Mouse (Mus musculus): Measurements from ENCODE around the gene Trp53i11. TPM values are rescaled to one million over a fixed set of nuclear protein-coding genes. Genes with fewer than 3 reads are reported as not detected.

Gene Trp53i11
- polyA plus RNA-seq, 1 experiment from 2014 or later, result 74.7 TPM

DNA sequence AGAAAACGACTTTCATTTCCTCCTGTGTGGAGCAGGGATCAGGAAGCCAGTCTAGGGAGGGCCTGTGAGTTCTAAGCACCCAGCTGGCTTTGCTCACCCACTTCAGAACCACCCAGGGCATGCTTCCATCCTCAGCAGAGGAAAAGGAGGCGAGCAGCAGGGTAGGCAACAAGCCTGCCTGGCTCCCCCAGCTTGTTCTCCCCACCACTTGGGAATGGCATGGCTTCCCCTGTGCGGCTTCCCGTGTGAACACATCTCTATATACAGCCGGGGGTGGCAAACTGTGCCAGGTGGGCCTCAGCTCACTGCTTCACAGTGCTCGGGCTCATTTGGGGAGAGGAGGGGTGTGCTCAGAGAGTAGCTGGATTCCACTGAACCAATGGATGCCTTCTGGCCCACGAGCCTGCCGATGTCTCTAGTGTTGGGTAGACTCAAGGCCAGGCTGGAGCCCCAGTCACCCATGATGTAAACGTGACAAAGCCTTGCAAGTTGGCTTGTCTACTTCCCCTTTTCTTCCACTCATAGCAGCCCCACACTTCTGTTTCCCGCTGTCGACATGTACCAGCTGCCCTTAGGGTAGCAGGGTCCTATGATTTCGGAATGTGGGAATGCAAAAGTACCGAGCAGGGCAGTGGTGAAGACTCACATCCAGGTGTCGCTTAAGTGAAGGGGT, 20.5 kb upstream of the Trp53i11 start:
- peaks cover 7% of the 10 kb centered on the region for H3K4me1 ChIP-seq (ENCODE audit: control insufficient read depth, insufficient read depth, low read depth, low read length)
- H3K36me3 ChIP-seq (ENCODE audit: control insufficient read depth, insufficient read depth, low read length), result no peaks in the 10 kb centered on the region
- no peaks in the 10 kb centered on the region for H3K9me3 ChIP-seq (ENCODE audit: control insufficient read depth, low read length)
- WGBS, result 76% methylated on average over 14 of the region's 14 CpGs
- H3K27me3 ChIP-seq (replicated peaks; ENCODE audit: control insufficient read depth, insufficient read depth, low read length), result no peaks in the 10 kb centered on the region
- peak overlapping the region; percentile 25; the same call in 1 of the 2 replicates for H3K9ac ChIP-seq (ENCODE audit: low read depth, low read length)
- ATAC-seq, result no peak
- no peak overlapping the region for H3K4me3 ChIP-seq (ENCODE audit: low read length)
- H3K4me2 ChIP-seq (ENCODE audit: low read length), result no peak overlapping the region
- no peak overlapping the region for H3K27ac ChIP-seq (ENCODE audit: low read depth, low read length)

DNA sequence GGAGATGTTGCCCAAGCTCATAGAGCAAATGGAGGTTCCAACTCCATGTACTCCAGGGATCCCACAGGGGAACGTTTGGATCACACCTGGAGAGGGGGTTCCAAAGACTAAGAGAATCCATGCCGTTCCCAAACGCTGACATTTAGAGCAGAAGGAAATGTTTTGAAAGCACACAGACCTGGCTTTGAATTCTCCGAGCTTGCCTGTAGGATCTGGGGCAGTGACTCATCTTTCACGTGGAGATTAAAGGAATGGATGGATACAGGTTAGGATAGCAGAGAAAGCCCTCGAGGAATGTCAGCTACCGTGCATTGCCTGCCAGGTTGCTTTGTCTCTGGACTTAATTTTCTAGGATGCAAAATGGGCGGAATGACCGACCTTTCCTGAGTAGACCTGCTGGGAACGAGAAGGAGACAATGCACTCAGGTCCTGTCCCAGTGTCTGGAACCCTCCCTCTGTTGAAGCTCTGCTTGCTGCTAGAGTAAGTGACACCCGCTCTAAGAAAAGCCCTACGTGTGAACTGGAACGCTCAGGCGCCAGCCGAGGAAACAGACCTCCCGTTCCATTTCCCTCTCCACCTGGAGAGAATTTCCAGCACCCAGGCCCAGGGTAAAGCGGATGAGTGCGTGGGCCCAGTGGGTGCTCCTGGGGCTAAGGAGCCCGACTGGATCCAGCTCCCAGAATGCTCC, 17.0 kb upstream of the Trp53i11 start:
- Histone ChIP-seq H3K27ac (ENCODE audit: low read depth, low read length) (no peak overlapping the region), H3K4me1 (ENCODE audit: control insufficient read depth, insufficient read depth, low read depth, low read length) (peaks cover 16% of the 10 kb centered on the region), H3K36me3 (ENCODE audit: control insufficient read depth, insufficient read depth, low read length) (no peaks in the 10 kb centered on the region), H3K9ac (ENCODE audit: low read depth, low read length) (no peak overlapping the region), H3K9me3 (ENCODE audit: control insufficient read depth, low read length) (no peaks in the 10 kb centered on the region), H3K4me2 (ENCODE audit: low read length) (no peak overlapping the region), H3K4me3 (ENCODE audit: low read length) (no peak overlapping the region), H3K27me3 (replicated peaks; ENCODE audit: control insufficient read depth, insufficient read depth, low read length) (no peaks in the 10 kb centered on the region)
- ATAC-seq, result peak; percentile 10; the same call in 1 of the 2 replicates
- whole genome bisulfite sequencing, result 70% methylated on average over 19 of the region's 19 CpGs

DNA sequence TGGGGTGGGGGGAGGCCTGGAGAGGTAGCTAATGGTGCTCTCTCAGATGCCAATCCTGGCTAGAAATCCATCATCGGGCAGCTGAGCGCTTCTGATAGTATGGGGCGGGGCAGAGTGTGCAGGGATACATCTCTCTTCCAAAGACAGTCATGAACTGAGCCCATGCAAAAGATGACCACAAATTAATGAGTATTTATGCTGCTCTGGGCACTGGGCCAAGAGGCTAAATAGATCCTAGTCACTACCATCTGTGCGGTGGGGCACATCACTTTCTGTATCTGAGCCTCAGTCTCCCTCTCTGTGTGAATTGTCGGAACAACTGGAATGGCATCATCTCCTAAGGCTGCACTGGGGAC, 16.5 kb upstream of the Trp53i11 start:
- H3K27ac ChIP-seq (ENCODE audit: low read depth, low read length), result no peak overlapping the region

DNA sequence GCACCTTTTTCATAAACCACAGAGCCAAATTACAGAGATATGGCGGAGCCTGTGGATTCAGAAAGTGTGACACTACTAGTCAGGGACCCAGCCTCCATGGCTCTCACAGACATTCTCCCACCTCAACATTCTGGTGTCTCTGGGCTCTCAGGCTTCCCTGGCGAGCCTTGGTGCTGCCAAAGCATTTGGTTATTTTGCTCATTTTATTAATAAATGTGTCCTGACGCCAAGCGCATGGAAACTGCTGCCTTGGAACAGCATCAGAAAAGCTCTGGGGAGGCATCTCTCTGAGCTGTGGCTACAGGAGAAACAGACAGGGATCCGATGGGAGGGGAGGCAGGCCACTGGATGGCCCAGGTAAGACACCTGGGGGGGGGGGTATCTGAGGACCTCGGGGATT, 15.4 kb upstream of the Trp53i11 start:
- H3K4me1 ChIP-seq (ENCODE audit: control insufficient read depth, insufficient read depth, low read depth, low read length), result peaks cover 28% of the 10 kb centered on the region
- no peaks in the 10 kb centered on the region for H3K27me3 ChIP-seq (replicated peaks; ENCODE audit: control insufficient read depth, insufficient read depth, low read length)
- H3K4me2 ChIP-seq (ENCODE audit: low read length), result no peak overlapping the region
- no peak overlapping the region for H3K9ac ChIP-seq (ENCODE audit: low read depth, low read length)
- no peaks in the 10 kb centered on the region for H3K36me3 ChIP-seq (ENCODE audit: control insufficient read depth, insufficient read depth, low read length)
- no peaks in the 10 kb centered on the region for H3K9me3 ChIP-seq (ENCODE audit: control insufficient read depth, low read length)
- H3K4me3 ChIP-seq (ENCODE audit: low read length), result no peak overlapping the region
- H3K27ac ChIP-seq (ENCODE audit: low read depth, low read length), result no peak overlapping the region
- ATAC-seq, result no peak
- 70% methylated on average over 6 of the region's 6 CpGs for WGBS

More for the DNA sequence above, 16.5 kb upstream of the Trp53i11 start:
- H3K9ac ChIP-seq (ENCODE audit: low read depth, low read length), result no peak overlapping the region
- no peaks in the 10 kb centered on the region for H3K27me3 ChIP-seq (replicated peaks; ENCODE audit: control insufficient read depth, insufficient read depth, low read length)
- ATAC-seq, result peak; percentile 44
- H3K4me1 ChIP-seq (ENCODE audit: control insufficient read depth, insufficient read depth, low read depth, low read length), result peaks cover 20% of the 10 kb centered on the region
- H3K4me2 ChIP-seq (ENCODE audit: low read length), result no peak overlapping the region
- H3K9me3 ChIP-seq (ENCODE audit: control insufficient read depth, low read length), result no peaks in the 10 kb centered on the region
- 47% methylated on average over 5 of the region's 5 CpGs for WGBS
- no peaks in the 10 kb centered on the region for H3K36me3 ChIP-seq (ENCODE audit: control insufficient read depth, insufficient read depth, low read length)
- H3K4me3 ChIP-seq (ENCODE audit: low read length), result no peak overlapping the region

- no peaks in the 10 kb centered on the region for H3K36me3 ChIP-seq (ENCODE audit: control insufficient read depth, insufficient read depth, low read length)
- H3K27me3 ChIP-seq (replicated peaks; ENCODE audit: control insufficient read depth, insufficient read depth, low read length), result no peaks in the 10 kb centered on the region
- no peak overlapping the region for H3K4me3 ChIP-seq (ENCODE audit: low read length)
- H3K27ac ChIP-seq (ENCODE audit: low read depth, low read length), result no peak overlapping the region
- H3K9ac ChIP-seq (ENCODE audit: low read depth, low read length), result no peak overlapping the region
- no peak overlapping the region for H3K4me2 ChIP-seq (ENCODE audit: low read length)
- no peak for ATAC-seq
- WGBS, result 50% methylated on average over 5 of the region's 5 CpGs
- H3K4me1 ChIP-seq (ENCODE audit: control insufficient read depth, insufficient read depth, low read depth, low read length), result peaks cover 33% of the 10 kb centered on the region
- H3K9me3 ChIP-seq (ENCODE audit: control insufficient read depth, low read length), result no peaks in the 10 kb centered on the region
Observed at GRCm38 (mm10) chr2:93172460-93172859, 14.9 kb upstream of the Trp53i11 start.

- Histone ChIP-seq H3K36me3 (ENCODE audit: control insufficient read depth, insufficient read depth, low read length) (no peaks in the 10 kb centered on the region), H3K4me3 (ENCODE audit: low read length) (no peak overlapping the region), H3K9me3 (ENCODE audit: control insufficient read depth, low read length) (no peaks in the 10 kb centered on the region), H3K27me3 (replicated peaks; ENCODE audit: control insufficient read depth, insufficient read depth, low read length) (no peaks in the 10 kb centered on the region), H3K27ac (ENCODE audit: low read depth, low read length) (no peak overlapping the region), H3K9ac (ENCODE audit: low read depth, low read length) (no peak overlapping the region), H3K4me1 (ENCODE audit: control insufficient read depth, insufficient read depth, low read depth, low read length) (peaks cover 36% of the 10 kb centered on the region), H3K4me2 (ENCODE audit: low read length) (no peak overlapping the region)
- ATAC-seq, result no peak
- 14% methylated on average over 5 of the region's 5 CpGs for WGBS
Observed at GRCm38 (mm10) chr2:93174159-93174558, 13.2 kb upstream of the Trp53i11 start.

DNA sequence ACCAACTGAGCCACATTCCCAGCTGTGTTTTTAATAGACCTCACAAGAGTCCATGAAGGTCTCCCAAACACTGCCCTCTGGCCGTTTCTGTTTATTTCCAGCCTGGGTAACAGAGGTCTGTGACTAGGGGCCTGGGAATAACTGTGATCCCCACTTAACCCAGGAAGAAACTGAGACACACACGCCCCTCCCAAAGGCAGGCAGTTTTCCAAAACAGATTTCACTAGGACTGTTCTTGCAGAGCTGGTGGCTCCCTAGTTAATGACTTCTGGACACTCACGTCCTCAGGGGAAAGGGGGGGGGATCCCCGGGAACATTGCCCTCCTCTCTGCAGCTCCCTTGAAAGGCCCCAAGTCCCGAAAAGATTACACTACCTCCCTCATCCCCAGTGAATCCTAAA, 12.1 kb upstream of the Trp53i11 start:
- Histone ChIP-seq H3K27ac (ENCODE audit: low read depth, low read length) (0 out of 2 replicates have a peak overlapping the region, but pooled peaks have one; percentile 18), H3K9me3 (ENCODE audit: control insufficient read depth, low read length) (no peaks in the 10 kb centered on the region), H3K4me1 (ENCODE audit: control insufficient read depth, insufficient read depth, low read depth, low read length) (peaks cover 47% of the 10 kb centered on the region), H3K9ac (ENCODE audit: low read depth, low read length) (no peak overlapping the region), H3K36me3 (ENCODE audit: control insufficient read depth, insufficient read depth, low read length) (no peaks in the 10 kb centered on the region), H3K4me3 (ENCODE audit: low read length) (no peak overlapping the region), H3K27me3 (replicated peaks; ENCODE audit: control insufficient read depth, insufficient read depth, low read length) (no peaks in the 10 kb centered on the region), H3K4me2 (ENCODE audit: low read length) (no peak overlapping the region)
- WGBS, result 16% methylated on average over 5 of the region's 5 CpGs
- ATAC-seq, result no peak

- Histone ChIP-seq H3K4me2 (ENCODE audit: low read length) (no peak overlapping the region), H3K4me1 (ENCODE audit: control insufficient read depth, insufficient read depth, low read depth, low read length) (peaks cover 46% of the 10 kb centered on the region), H3K27me3 (replicated peaks; ENCODE audit: control insufficient read depth, insufficient read depth, low read length) (no peaks in the 10 kb centered on the region), H3K4me3 (ENCODE audit: low read length) (no peak overlapping the region), H3K27ac (ENCODE audit: low read depth, low read length) (peak overlapping the region; percentile 69), H3K9ac (ENCODE audit: low read depth, low read length) (no peak overlapping the region), H3K36me3 (ENCODE audit: control insufficient read depth, insufficient read depth, low read length) (no peaks in the 10 kb centered on the region), H3K9me3 (ENCODE audit: control insufficient read depth, low read length) (no peaks in the 10 kb centered on the region)
- WGBS, result 41% methylated on average over 2 of the region's 2 CpGs
- no peak for ATAC-seq
Observed at GRCm38 (mm10) chr2:93175721-93176120, 11.6 kb upstream of the Trp53i11 start.

- no peak overlapping the region for H3K4me3 ChIP-seq (ENCODE audit: low read length)
- 22% methylated on average over 4 of the region's 4 CpGs for WGBS
- peak overlapping the region; percentile 23; the same call in 1 of the 2 replicates for H3K9ac ChIP-seq (ENCODE audit: low read depth, low read length)
- H3K36me3 ChIP-seq (ENCODE audit: control insufficient read depth, insufficient read depth, low read length), result no peaks in the 10 kb centered on the region
- no peak overlapping the region for H3K4me2 ChIP-seq (ENCODE audit: low read length)
- H3K4me1 ChIP-seq (ENCODE audit: control insufficient read depth, insufficient read depth, low read depth, low read length), result peaks cover 43% of the 10 kb centered on the region
- no peaks in the 10 kb centered on the region for H3K27me3 ChIP-seq (replicated peaks; ENCODE audit: control insufficient read depth, insufficient read depth, low read length)
- H3K27ac ChIP-seq (ENCODE audit: low read depth, low read length), result peak overlapping the region; percentile 69
- ATAC-seq, result peak; percentile 1; the same call in 1 of the 2 replicates
- no peaks in the 10 kb centered on the region for H3K9me3 ChIP-seq (ENCODE audit: control insufficient read depth, low read length)
Observed at GRCm38 (mm10) chr2:93176193-93176798, 11.1 kb upstream of the Trp53i11 start.
